Mouse (Mus musculus): ENCODE data around the gene Oas2.
"Not testable (repeated sequence)": the region's sequence is repeated elsewhere in the genome, so short reads cannot be mapped to it uniquely, and the experiment has no call there.

Gene Oas2

DNA sequence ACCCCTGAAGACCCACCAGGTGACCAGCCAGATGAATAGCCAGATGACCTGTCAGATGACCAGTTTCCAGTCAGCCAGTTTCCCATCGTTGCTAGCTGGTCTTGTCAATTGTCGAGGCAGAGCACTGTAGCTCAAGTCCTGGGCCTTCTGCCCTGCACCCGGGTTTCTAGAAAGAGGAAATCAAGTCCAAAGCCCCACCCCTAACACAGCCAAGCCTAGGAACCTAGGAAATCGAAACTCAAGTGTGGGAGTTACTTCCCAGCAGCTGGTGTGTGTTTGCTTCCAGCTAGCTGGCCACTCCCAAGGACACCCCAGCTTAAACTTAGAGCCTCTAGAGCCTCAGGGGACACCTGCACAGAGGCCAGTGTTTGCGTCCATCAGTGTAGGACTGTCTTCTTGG is at the start of gene Oas2:
Gene Oas2 (minus strand): TSS at position 166 of the 400 bp plus-strand sequence.
- in situ Hi-C loops (cut with MboI, MseI), result no loop called here

DNA sequence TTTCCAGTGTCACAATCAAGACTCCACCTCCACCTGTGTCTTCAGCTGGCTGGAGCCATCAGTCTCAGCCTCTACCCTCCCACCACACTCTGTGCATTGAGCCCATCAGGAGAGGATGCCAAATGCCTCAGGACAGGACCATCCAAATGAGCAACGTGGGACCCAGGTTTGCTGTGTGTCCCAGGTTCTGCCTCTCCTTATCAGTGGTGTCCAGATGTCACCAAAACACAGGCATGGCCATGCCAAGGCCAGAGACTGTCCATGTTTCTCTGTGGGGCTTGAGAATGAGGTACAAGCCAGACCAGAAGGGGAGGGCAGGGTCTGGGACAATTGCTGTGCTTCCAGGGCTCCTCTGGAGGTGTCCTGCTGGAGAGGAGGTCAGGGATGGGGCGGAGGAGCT is 49.3 kb upstream of the Oas2 start:
- in situ Hi-C loops (cut with MboI, MseI), result not testable (repeated sequence)

DNA sequence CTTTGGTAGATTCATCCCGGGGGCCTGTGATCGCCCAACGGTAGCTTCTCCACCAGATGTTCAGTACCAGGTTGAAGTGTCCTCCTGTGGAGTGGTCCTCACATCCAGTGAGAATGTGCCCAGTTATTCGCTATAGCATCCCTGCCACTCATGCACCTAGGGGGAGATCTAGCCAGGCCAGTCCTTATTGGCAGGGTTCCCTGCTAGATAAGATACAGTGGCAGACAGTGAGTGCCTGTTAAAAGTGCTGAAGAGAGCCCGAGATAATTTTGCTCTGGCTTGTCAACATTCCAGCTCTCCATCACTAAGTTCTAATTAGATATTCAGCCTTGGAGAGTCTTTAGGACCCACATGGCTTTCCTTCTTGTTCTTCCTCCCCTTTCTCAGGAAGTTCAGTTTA is 48.5 kb upstream of the Oas2 start:
- in situ Hi-C loops (cut with MboI, MseI), result not testable (repeated sequence)

DNA sequence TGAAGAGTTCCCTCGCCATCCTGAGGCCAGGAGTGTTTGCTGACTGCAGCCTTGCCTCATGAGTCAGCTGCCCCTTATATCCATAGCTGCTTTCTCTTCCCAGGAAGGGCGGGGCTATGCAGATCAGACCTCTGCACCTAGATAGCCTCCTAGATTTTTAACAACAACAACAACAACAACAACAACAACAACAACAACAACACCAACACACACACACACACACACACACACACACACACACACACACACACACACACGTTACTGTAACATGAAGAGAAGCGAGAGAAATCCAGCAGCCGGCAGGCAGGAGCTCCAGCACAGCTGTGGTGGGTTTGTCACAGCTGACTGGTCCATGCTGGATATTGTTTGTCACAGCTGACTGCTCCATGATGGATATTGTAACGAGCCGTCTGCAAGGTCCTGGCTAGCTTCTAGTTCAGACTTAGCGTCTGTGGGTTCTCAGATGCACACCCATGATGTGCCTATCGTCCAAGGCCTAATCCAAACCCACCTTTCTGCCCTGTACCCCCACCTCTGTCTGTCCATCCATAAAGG is 45.9 kb upstream of the Oas2 start, which contains the start of gene Oas1e:
Gene Oas1e (minus strand): TSS at position 51 of the 555 bp plus-strand sequence.
- in situ Hi-C loops (cut with MboI, MseI), result not testable (repeated sequence)

DNA sequence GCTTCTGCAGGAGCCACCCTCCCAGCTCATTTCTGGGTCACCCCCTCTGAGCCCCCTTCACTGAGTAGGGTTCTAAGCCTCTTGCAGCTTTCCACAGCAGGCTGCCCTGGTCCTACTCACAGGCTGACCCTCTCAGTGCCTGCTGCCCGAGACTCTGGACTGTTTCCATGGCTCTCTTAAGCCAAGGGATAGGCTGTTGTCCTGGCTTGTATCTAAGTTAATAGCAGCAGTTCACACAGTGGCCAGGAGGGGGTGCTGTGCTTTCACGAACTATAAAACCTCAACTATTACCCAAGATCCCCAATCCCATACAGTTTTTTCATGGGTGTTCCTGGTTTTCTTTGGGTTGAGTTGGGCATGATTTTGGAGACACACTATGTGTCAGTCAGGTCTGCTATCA is 43.4 kb upstream of the Oas2 start:
- in situ Hi-C loops (cut with MboI, MseI), result no loop called here

DNA sequence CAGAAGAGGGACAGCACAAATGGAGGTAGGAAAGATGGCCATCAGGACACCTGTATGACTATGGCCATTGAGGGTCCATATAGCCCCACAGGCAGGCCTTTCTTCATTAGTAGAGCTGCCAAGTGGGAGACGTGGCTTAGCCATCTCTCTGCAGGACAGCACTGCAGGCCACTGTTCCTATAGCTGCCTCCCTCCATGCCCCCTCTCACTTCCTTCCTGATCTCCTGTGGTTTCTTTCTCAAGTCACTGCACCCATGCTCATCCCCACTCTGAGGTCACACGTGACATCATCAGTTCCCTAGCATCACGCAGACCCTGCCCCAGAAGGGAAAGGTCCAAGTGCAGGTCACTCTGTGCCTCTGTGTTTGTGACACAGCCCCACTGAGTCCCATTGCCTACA is 37.4 kb upstream of the Oas2 start:
- in situ Hi-C loops (cut with MboI, MseI), result no loop called here

DNA sequence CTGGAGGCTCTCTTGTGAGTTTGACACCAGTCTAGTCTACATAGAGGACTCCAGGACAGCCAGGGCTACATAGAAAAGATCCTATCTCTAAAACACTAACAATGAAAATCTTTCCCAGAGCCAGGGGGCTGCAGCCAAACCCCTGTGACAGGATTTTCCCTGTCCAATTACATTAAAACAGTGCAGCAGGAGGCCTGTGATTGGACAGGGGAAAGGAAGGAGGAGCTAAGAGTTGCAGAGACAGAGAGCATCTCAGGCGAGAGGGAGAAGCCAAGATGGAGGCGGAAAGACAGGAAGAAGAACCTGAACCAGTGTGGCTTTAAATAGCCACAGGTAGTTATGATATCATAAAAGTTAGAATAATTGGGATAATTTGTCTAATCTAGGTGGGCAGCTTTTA is 32.8 kb upstream of the Oas2 start:
- in situ Hi-C loops (cut with MboI, MseI), result no loop called here

DNA sequence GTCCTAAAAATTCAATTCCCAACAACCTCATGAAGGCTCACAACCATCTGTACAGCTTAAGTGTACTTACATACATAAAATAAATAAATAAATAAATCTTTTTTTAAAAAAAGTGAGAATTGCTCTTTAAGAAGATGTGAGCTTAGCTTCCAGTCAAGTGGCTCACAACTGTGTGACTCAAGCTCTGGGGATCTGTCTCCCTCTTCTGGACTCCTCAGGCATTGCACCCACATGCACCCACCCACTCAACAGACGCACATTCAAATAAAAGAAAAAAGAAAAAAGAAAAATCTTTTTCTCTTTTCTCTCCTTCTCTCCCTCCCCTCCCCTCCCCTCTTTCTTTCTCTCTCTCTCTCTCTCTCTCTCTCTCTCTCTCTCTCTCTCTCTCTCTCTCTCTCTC is 32.0 kb upstream of the Oas2 start:
- in situ Hi-C loops (cut with MboI, MseI), result no loop called here

DNA sequence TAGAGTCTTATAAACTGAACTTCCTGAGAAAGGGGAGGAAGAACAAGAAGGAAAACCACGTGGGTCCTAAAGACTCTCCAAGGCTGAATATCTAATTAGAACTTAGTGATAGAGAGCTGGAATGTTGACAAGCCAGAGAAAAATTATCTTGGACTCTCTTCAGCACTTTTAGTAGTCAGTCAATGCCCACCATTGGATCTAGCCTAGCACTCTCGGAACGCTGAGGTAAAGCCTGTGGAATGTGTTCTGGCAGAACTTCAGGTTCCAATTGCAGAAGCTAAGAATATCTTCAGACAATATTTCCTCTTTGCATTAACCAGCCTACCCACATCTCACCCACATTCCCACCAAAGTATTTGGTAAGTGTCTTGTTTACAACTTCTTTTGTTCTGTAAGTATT is 30.3 kb upstream of the Oas2 start:
- in situ Hi-C loops (cut with MboI, MseI), result no loop called here

DNA sequence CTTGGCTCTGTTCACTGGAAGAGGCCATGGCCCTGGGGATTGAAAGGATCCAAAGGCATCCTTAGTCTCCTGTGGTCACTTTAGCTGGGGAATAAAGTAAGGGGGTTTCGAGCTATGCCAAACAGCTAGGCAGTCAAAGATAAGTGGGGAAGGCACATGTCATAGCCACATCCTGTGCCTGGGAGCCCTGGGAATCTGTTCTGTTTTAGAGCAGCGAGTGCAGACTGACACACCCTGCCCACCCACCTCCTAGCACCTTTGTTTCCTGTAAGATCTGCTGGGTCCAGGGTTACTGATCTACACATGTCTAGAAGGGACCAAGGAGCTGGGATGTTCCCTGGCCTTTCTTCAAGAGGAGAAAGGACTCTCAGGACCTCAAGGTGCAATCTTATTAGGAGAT is 29.3 kb upstream of the Oas2 start:
- in situ Hi-C loops (cut with MboI, MseI), result no loop called here

DNA sequence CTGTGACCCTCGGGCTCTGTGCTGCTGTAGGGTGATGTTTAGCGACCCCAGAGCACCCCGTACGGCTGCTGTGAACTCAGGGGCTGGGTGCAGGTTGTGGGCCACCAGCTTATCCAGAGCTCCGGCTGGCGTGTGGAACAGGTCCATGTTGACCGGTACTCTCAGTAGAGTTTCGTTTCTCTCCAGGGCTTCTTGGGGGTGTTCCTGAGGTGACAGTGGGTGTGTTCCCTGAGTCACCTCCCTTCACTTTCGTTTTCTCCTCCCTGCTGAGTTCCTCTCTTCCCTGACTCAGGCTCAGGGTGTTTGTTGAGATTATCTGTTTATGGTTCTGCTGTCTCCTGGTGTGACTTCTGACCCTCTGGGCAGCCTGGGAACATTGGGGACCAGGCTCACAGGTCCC is 27.8 kb upstream of the Oas2 start, which contains the start of gene Oas3:
Gene Oas3 (minus strand): TSS at position 184 of the 400 bp plus-strand sequence.
- in situ Hi-C loops (cut with MboI, MseI), result no loop called here

DNA sequence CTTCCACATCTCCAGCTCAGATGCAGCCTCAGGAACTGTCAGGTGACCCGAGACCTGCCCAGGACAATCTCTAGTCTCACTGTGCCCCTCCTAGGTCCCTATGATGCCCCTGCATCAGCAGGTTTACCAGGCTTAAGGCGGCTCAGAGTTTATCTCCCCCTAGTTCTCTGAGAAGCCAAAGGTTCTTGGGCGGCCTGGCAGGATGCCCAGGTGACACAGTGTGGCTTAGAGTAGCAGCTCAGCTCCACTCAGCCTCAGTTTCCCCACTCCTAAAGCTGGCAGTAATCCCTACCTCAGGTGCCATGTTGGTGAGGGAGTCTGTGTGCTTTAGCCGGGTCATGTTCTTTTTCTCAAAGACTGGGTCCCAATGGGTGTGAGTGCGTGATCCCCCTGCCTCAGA is 27.1 kb upstream of the Oas2 start:
- in situ Hi-C loops (cut with MboI, MseI), result no loop called here

DNA sequence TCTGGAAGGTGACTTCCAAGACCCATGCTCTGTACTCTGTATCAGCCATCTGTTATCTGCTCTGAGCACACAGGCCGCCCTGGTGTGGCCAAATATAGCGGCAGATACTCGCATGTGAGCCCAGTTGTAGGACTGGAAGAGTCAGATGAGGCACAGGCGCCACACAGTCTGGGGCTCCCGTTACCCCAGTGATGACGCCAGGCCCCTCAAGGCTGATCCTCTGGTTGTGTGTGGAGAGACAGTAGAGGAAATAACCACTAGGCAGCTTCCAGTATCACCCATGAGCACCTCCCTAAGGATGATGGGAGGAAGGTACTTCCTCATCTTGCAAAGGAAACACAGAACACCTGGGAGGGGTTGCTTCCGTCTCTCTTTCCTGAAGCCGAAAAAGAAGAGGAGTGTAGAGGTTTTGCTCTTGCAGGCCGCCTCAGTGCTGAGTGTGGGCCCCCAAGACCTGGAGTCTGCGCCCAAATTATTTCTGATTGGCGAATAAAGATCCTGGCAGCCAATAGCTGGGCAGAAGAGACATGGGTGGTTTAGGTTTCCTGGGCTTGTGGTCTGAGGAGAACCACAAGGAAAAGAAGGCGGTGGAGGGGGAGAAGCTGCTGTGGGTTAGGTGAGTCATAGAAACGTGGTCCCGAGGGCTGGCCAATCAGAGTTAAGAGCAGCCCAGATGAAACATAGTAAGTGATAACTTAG is 25.8 kb upstream of the Oas2 start:
- in situ Hi-C loops (cut with MboI, MseI), result no loop called here

DNA sequence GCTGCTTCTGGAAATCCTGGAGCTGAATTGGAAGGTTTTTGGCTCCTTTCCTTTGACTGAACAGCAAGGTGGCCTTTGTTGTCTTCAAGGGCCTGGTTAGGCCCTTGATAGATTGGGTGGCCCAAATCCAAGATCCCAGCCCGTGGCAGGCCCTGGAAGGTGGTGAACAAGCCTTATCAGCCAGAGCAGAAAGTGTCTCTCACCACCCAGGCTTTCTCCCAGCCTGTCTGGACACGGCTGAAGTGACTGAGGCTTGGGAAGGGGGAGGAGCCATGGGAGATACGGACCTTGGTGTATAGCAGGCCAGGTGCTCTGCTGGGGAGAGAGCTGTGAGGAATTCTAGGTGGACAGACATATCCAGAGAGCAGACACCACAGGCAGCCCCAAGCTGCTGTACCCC is 19.7 kb upstream of the Oas2 start:
- in situ Hi-C loops (cut with MboI, MseI), result no loop called here

DNA sequence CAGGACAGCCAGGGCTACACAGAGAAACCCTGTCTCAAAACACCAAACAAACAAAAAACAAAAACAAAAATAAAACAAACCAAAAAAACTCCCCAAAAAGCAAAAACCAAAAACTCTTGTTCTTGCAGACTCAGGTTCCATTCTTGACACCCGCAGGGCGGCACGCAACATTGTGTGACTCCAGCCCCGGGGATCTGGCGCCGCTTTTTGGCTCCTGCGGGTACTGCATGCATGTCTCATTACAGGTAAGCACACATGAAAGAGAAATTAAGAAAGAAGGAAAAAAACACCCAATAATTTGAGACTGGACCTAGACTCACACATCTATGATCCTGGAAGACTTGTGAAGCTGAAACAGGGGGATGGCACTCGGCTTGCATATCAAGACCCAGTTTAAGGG is 15.4 kb upstream of the Oas2 start:
- in situ Hi-C loops (cut with MboI, MseI), result no loop called here

DNA sequence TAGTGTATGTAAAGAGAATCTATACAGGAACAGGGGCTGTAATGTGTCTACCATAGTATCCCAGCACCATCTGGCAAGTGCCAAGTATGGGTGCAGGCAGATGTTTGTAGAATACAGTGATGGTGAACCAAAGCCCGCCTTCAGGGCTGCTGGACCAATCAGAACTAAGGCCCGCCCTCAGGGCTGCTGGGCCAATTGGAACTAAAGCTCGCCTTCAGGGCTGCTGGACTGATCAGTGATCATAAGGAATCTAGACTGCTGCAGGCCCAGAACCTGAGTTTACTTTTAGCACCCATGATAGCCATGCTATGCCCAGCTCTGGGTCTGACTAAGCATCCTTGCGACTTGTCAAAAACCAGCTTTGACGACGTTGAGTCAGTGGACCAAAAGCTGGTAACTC is 12.2 kb upstream of the Oas2 start:
- in situ Hi-C loops (cut with MboI, MseI), result no loop called here

DNA sequence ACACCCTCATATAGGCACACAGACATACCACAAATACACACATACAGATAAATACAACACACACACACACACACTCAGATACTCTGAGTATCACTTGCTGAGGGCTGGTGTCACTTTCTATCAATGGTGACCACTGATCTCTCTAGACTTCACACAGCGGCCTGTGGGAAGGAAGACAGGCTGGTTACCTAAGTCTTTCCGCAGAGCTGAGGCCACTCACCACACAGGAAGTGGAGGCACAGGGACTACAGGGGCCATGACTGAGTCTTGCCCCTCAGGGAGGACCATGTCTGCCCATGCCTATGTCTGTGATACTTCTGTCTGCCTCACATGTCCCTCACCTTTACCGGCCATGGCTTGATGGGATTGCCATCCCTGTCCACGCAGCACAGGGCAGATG is 4.6 kb upstream of the Oas2 start:
- in situ Hi-C loops (cut with MboI, MseI), result no loop called here

DNA sequence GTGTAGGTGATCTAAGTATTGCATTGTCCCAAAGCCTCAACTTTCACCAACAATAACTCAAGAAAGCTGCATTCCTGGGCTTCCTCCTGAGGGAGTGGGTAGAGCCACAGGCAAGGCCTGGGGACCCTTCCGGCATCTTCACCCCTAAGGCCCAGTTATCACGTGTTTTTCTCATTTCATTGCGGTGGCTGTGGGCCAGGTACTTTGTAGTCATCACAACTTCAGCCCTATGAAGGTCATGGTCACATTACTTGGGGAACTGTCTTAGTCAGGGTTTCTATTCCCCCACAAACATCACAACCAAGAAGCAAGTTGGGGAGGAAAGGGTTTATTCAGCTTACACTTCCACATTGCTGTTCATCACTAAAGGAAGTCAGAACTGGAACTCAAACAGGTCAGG is 3.1 kb upstream of the Oas2 start:
- in situ Hi-C loops (cut with MboI, MseI), result no loop called here

DNA sequence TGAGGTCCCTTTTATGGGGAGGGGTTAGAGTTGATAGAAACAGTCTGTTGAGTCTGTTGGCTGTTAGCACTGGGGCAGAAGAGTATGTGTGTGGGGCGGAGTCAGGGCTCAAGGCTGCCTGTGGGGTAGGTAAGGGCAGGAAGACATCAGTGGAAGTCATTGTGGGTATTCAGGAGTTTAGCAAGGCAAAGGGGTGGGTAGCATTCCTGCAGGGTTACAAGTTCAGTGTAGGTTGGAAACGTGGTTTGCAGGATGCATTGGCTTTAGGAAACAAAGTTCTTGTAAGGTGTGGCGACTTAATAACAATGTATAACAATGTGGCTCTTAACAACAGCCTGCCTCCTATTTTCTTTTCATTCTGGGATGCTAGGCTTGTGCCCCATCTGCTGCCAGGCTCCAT is 1.6 kb upstream of the Oas2 start:
- in situ Hi-C loops (cut with MboI, MseI), result no loop called here

DNA sequence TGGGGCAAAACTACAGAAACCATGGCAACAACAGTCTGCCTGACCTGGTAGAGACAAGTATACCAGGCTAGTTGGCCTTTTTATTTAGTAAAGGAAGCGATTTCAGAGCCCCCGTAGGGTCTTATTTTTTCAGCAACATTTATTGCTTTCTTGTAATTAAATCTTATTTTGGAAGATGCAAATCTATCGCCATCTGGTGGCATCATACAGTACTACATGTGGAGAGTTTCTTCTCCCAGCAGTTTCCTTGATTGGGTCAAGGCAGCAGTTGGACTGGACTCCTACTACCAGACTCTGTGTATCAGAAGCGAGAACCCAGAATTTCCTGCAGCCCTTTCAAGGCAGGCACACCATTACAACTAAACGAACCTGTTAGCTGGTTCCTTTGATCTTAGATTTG is 3.2 kb downstream of the Oas2 start:
- in situ Hi-C loops (cut with MboI, MseI), result no loop called here

DNA sequence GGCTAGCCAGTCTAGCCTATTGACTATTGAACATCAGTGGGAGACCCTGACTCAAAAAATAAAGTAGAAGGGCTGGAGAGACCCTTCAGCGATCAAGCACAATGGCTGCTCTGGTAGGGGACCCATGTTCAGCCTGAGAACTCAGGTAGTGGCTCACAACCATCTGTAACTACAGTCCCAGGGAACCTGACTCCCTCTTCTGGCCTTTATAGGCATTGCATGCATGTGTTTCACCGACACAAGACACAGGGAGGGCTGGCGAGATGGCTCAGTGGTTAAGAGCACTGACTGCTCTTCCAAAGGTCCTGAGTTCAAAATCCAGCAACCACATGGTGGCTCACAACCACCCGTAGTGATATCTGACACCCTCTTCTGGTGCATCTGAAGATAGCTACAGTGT is 7.5 kb downstream of the Oas2 start:
- in situ Hi-C loops (cut with MboI, MseI), result no loop called here

DNA sequence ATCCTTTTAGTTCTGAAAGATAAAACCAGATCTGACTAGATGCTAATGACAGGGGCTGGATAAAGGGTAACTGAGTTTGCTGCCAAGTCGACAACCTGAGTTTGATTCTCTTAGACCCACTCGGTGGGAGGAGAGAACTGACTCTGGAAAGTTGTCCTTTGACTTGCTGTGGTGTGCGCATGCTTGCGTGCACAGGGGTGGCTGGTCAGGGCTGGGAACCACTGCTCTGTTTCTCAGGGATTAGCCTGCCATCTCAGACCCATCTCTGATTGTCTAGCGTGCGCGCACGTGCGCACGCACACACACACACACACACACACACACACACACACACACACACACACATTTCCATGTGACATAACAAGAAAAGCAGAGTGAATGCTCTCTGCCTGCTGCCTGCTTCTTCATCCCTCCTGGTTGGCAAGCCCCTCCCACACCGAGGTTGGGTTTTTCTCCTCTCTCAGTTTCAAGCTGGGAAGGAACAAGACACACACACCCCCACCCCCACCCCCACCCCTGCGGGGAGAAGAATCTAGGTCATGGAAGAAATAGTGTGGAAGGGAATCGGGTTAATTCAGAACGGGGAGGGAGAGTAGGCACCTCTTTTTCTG is 15.2 kb downstream of the Oas2 start:
- in situ Hi-C loops (cut with MboI, MseI), result no loop called here

DNA sequence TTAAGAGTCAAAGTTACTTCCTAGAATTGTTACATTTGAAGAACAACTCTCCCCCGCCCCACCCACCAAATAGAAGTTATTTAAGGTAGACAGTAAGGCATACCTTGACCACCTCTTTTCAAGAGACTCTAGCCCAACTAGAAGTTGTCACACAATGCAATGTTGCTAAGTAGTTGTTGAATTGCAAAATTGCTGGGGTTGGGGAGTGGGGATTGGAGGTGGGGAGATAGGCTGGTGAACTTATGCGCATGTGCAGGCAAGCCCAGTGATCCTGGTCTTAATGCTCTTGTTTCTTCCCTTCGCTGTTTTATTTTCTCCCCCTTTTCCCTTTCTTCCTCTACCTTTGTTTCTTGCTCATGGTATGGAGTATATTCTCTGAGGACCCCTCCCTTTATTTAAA is 16.0 kb downstream of the Oas2 start:
- in situ Hi-C loops (cut with MboI, MseI), result no loop called here

All from T-helper 17 cell (primary cell).